In the genomic region with DNA sequence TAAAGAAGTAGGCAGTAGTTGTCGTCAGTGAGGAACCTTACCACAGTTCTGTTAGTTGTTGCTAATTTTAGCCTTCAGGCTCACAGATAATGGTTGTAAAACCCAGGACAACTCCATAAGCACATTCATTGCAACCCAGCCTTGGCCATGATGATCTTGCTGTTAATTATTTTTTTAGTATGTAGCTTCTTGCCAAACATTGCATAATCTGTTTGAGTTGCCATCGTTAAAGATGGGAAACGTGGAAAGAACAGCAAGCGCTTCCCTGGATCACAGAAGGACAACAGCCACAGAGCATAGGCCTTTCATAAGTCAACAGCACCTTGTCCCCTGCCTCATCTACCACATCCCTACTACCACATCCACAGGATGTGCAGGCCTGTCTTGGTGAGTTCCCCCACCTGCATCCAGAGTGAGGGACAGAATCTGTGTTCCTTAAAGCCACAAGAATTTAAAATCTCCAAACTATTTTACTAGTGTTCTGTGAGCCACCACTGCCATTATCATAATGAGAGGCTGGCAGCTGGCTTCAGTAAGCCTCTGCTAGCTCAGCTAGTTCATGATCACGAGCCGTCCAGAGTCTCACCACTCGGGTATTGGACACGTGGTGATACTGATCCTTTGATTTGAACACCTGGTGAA, we compare ENCODE assay signal across 18 mouse cellular contexts.
DNase-seq lines count a peak whose midpoint lies in the region; ATAC-seq and TF ChIP-seq lines count a peak whose summit lies in the region.
"Had no signal": no experiment of that assay in that cellular context is flagged by ENCODE, and none has a peak within 500 bp of the region (broad histone marks: within the 10 kb centered on the region; RNA-seq: fewer than 3 reads in every experiment).

No protein-coding gene starts in this region.

- no peak for ATAC-seq in kidney, embryonic 15.5 days (replicated peaks; ENCODE audit: low FRiP score)
- 0 out of 2 replicates have a peak, but pooled peaks have one; percentile 22 for ATAC-seq in midbrain, embryonic 11.5 days (ENCODE audit: low FRiP score)
- no peak for ATAC-seq in midbrain, embryonic 14.5 days (ENCODE audit: low FRiP score, low TSS enrichment)
- no peak for ATAC-seq in hindbrain, embryonic 14.5 days (ENCODE audit: low FRiP score)
- ATAC-seq: forebrain, embryonic 14.5 days; hindbrain, embryonic 16.5 days had no signal

- H3K4me1 ChIP-seq in kidney, embryonic 15.5 days, result no peaks in the 10 kb centered on the region
- no peaks in the 10 kb centered on the region for H3K4me1 ChIP-seq in midbrain, embryonic 11.5 days (ENCODE audit: control insufficient read depth, insufficient read depth, low read length)
- no peaks in the 10 kb centered on the region for H3K4me1 ChIP-seq in midbrain, embryonic 14.5 days (ENCODE audit: control insufficient read depth, insufficient read depth, low read length)
- H3K4me1 ChIP-seq in hindbrain, embryonic 14.5 days (replicated peaks; ENCODE audit: control insufficient read depth, insufficient read depth, low read length), result no peaks in the 10 kb centered on the region
- H3K4me1 ChIP-seq: embryonic facial prominence, embryonic 13.5 days had no signal

- H3K9me3 ChIP-seq in kidney, embryonic 15.5 days (replicated peaks), result no peaks in the 10 kb centered on the region
- no peaks in the 10 kb centered on the region for H3K9me3 ChIP-seq in midbrain, embryonic 11.5 days (ENCODE audit: control insufficient read depth, low read length)
- H3K9me3 ChIP-seq in midbrain, embryonic 14.5 days (ENCODE audit: control insufficient read depth, low read length), result no peaks in the 10 kb centered on the region
- H3K9me3 ChIP-seq in hindbrain, embryonic 14.5 days (ENCODE audit: control insufficient read depth, low read length), result no peaks in the 10 kb centered on the region
- H3K9me3 ChIP-seq: embryonic facial prominence, embryonic 13.5 days; heart, embryonic 12.5 days had no signal

- H3K9ac ChIP-seq in kidney, embryonic 15.5 days, result no peak overlapping the region
- no peak overlapping the region for H3K9ac ChIP-seq in midbrain, embryonic 11.5 days (ENCODE audit: low read length)
- no peak overlapping the region for H3K9ac ChIP-seq in midbrain, embryonic 14.5 days (replicated peaks; ENCODE audit: low read length)
- no peak overlapping the region for H3K9ac ChIP-seq in hindbrain, embryonic 14.5 days
- H3K9ac ChIP-seq: embryonic facial prominence, embryonic 13.5 days; heart, embryonic 12.5 days had no signal

- no peak for TF ChIP-seq CTCF in layer of hippocampus, adult 2 months (conservative IDR thresholded peaks at IDR 0.05)

- whole genome bisulfite sequencing in kidney, embryonic 15.5 days, result 86% methylated on average over 8 of the region's 8 CpGs
- WGBS in midbrain, embryonic 11.5 days, result 84% methylated on average over 8 of the region's 8 CpGs
- WGBS in midbrain, embryonic 14.5 days, result 82% methylated on average over 8 of the region's 8 CpGs
- WGBS in hindbrain, embryonic 14.5 days, result 88% methylated on average over 8 of the region's 8 CpGs

- no peaks in the 10 kb centered on the region for H3K36me3 ChIP-seq in kidney, embryonic 15.5 days
- H3K36me3 ChIP-seq in midbrain, embryonic 11.5 days (ENCODE audit: control insufficient read depth, insufficient read depth, low read length), result no peaks in the 10 kb centered on the region
- no peaks in the 10 kb centered on the region for H3K36me3 ChIP-seq in midbrain, embryonic 14.5 days (ENCODE audit: control insufficient read depth, insufficient read depth, low read length)
- no peaks in the 10 kb centered on the region for H3K36me3 ChIP-seq in hindbrain, embryonic 14.5 days (replicated peaks; ENCODE audit: control insufficient read depth, insufficient read depth)
- H3K36me3 ChIP-seq: embryonic facial prominence, embryonic 13.5 days; heart, embryonic 12.5 days had no signal

- H3K27me3 ChIP-seq in kidney, embryonic 15.5 days, result no peaks in the 10 kb centered on the region
- H3K27me3 ChIP-seq in midbrain, embryonic 11.5 days (ENCODE audit: control insufficient read depth, insufficient read depth, low read length), result no peaks in the 10 kb centered on the region
- H3K27me3 ChIP-seq in midbrain, embryonic 14.5 days (ENCODE audit: control insufficient read depth, insufficient read depth, low read length), result no peaks in the 10 kb centered on the region
- H3K27me3 ChIP-seq in hindbrain, embryonic 14.5 days (ENCODE audit: control insufficient read depth, insufficient read depth, low read length), result no peaks in the 10 kb centered on the region
- H3K27me3 ChIP-seq: embryonic facial prominence, embryonic 13.5 days; heart, embryonic 12.5 days had no signal

- no peak overlapping the region for H3K27ac ChIP-seq in kidney, embryonic 15.5 days
- H3K27ac ChIP-seq in layer of hippocampus, adult 2 months, result peak overlapping the region; percentile 78; the same call in 1 of the 2 replicates
- no peak overlapping the region for H3K27ac ChIP-seq in midbrain, embryonic 11.5 days (ENCODE audit: low read depth, low read length)
- no peak overlapping the region for H3K27ac ChIP-seq in midbrain, embryonic 14.5 days (replicated peaks; ENCODE audit: low read depth, low read length)
- no peak overlapping the region for H3K27ac ChIP-seq in hindbrain, embryonic 14.5 days
- H3K27ac ChIP-seq: embryonic facial prominence, embryonic 13.5 days; heart, adult 2 months had no signal

- peak; percentile 2 for DNase-seq in kidney, adult 11 months
- no peak for DNase-seq in layer of hippocampus, adult 2 months (ENCODE audit: low spot score in 2 of 2)
- no peak for DNase-seq in layer of hippocampus, postnatal 25 days (ENCODE audit: extremely low spot score in 1 of 2, low spot score in 1 of 2)
- DNase-seq in midbrain, embryonic 11.5 days (ENCODE audit: low spot score, missing footprints), result no peak
- no peak for DNase-seq in midbrain, embryonic 14.5 days
- DNase-seq in fat pad, adult 2 months (ENCODE audit: extremely low read depth, low read depth, low spot score), result peak; percentile 19
- DNase-seq in hindbrain, embryonic 14.5 days (ENCODE audit: low spot score), result no peak
- DNase-seq: adrenal gland, postnatal 14 days; cerebellum, adult 18-20 months; cerebellum, adult 9-11 months; cerebellum, postnatal 36 days; gastrocnemius, postnatal 14 days; heart, adult 2 months had no signal

- no peak overlapping the region for H3K4me2 ChIP-seq in kidney, embryonic 15.5 days
- H3K4me2 ChIP-seq in midbrain, embryonic 11.5 days, result no peak overlapping the region
- H3K4me2 ChIP-seq in midbrain, embryonic 14.5 days (ENCODE audit: low read length), result no peak overlapping the region
- no peak overlapping the region for H3K4me2 ChIP-seq in hindbrain, embryonic 14.5 days (replicated peaks)
- H3K4me2 ChIP-seq: embryonic facial prominence, embryonic 13.5 days; heart, embryonic 12.5 days had no signal

- H3K4me3 ChIP-seq in kidney, embryonic 15.5 days (replicated peaks), result no peak overlapping the region
- no peak overlapping the region for H3K4me3 ChIP-seq in layer of hippocampus, adult 2 months
- H3K4me3 ChIP-seq in midbrain, embryonic 11.5 days (ENCODE audit: low read depth, low read length), result no peak overlapping the region
- H3K4me3 ChIP-seq in midbrain, embryonic 14.5 days (replicated peaks; ENCODE audit: low read depth, low read length), result no peak overlapping the region
- H3K4me3 ChIP-seq in hindbrain, embryonic 14.5 days (replicated peaks; ENCODE audit: low read length), result no peak overlapping the region
- H3K4me3 ChIP-seq: embryonic facial prominence, embryonic 13.5 days; heart, adult 2 months; heart, embryonic 12.5 days had no signal

Comparison
In these comparisons a context has a peak if more than half of its experiments do, and no peak if none do; other contexts are left out.
1. DNase-seq: peak in kidney, adult 11 months (single experiment) and fat pad, adult 2 months (single experiment); none in layer of hippocampus, adult 2 months (0 of 2), layer of hippocampus, postnatal 25 days (0 of 2), midbrain, embryonic 11.5 days (single experiment), midbrain, embryonic 14.5 days (single experiment) and hindbrain, embryonic 14.5 days (single experiment).